Comparison of ENCODE assay signal across 11 mouse cellular contexts in the genomic region with DNA sequence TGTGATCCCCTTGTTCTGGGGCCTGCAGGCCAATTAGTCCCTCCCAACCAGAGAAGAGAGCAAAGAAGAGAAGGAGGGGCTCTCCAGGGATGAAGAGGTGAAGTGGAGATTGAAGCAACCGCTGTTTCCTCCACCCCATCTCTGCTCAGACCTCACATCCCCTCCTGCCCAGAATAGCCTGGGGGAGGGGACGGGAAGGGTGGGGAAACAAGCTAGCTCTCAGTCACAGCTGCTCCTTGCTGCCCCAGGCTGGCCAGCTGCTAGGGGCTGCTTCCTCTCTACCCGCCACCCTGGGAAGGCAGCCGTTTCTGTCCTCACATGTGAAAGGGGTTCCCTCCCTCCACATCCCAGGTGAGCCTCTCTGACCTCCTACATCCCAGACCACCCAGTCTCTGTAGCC.
DNase-seq lines count a peak whose midpoint lies in the region; ATAC-seq and TF ChIP-seq lines count a peak whose summit lies in the region.
"Had no signal": no experiment of that assay in that cellular context is flagged by ENCODE, and none has a peak within 500 bp of the region (broad histone marks: within the 10 kb centered on the region; RNA-seq: fewer than 3 reads in every experiment).

No protein-coding gene starts in this region.

- 24% methylated on average over 4 of the region's 4 CpGs for WGBS in lung, embryonic 14.5 days
- 8% methylated on average over 4 of the region's 4 CpGs for whole genome bisulfite sequencing in limb, embryonic 12.5 days
- 0% methylated on average over 4 of the region's 4 CpGs for WGBS in thymus, adult 2 months

- no peak for TF ChIP-seq POLR2A in thymus, adult 2 months (IDR thresholded peaks at IDR 0.05; ENCODE audit: control insufficient read depth, extremely low read depth, insufficient read depth, low read length, poor library complexity)

- no peaks in the 10 kb centered on the region for H3K27me3 ChIP-seq in lung, embryonic 14.5 days (ENCODE audit: insufficient read depth, low read length)
- H3K27me3 ChIP-seq in limb, embryonic 12.5 days: peaks cover 9% of the 10 kb centered on the region; the same call in 1 of the 2 replicates
- H3K27me3 ChIP-seq in thymus, adult 2 months (ENCODE audit: control insufficient read depth, insufficient read depth, low read length): no peaks in the 10 kb centered on the region
- H3K27me3 ChIP-seq: Patski had no signal

- H3K36me3 ChIP-seq in lung, embryonic 14.5 days (ENCODE audit: insufficient read depth): no peaks in the 10 kb centered on the region
- no peaks in the 10 kb centered on the region for H3K36me3 ChIP-seq in limb, embryonic 12.5 days
- no peaks in the 10 kb centered on the region for H3K36me3 ChIP-seq in thymus, adult 2 months (ENCODE audit: control insufficient read depth, insufficient read depth, low read length)

- no peak overlapping the region for H3K27ac ChIP-seq in lung, embryonic 14.5 days (ENCODE audit: low read depth)
- H3K27ac ChIP-seq in limb, embryonic 12.5 days: 0 out of 2 replicates have a peak overlapping the region, but pooled peaks have one; percentile 35
- peak overlapping the region; percentile 66; the same call in 1 of the 2 replicates for H3K27ac ChIP-seq in thymus, adult 2 months (ENCODE audit: control insufficient read depth, insufficient read depth, low read length)

- 0 out of 2 replicates have a peak, but pooled peaks have one; percentile 11 for ATAC-seq in lung, embryonic 14.5 days (ENCODE audit: insufficient read depth)
- 0 out of 2 replicates have a peak, but pooled peaks have one; percentile 33 for ATAC-seq in limb, embryonic 12.5 days (ENCODE audit: insufficient number of reproducible peaks, insufficient read depth, low FRiP score, low TSS enrichment, low read depth)
- no peak for ATAC-seq in megakaryocyte-erythroid progenitor cell, adult 5-6 weeks (replicated peaks; ENCODE audit: low FRiP score, low TSS enrichment, poor library complexity, severe bottlenecking)
- ATAC-seq: Patski had no signal

- DNase-seq in lung, embryonic 14.5 days: no peak
- DNase-seq in lung, adult 18-20 months: no peak
- peak; percentile 16 for DNase-seq in embryo, embryonic 10 days (ENCODE audit: low spot score)
- peak; percentile 58 for DNase-seq in thymus, adult 2 months
- DNase-seq in cerebellum, adult 11 months: no peak
- DNase-seq: cerebellum, adult 8-10 months; kidney, postnatal 14 days; lung, postnatal 36 days had no signal

- H3K9ac ChIP-seq in lung, embryonic 14.5 days: no peak overlapping the region
- H3K9ac ChIP-seq in limb, embryonic 12.5 days (replicated peaks): no peak overlapping the region

- TF ChIP-seq CTCF in lung, embryonic 14.5 days (IDR thresholded peaks at IDR 0.05; ENCODE audit: low read depth): no peak
- no peak for TF ChIP-seq CTCF in thymus, adult 2 months (IDR thresholded peaks at IDR 0.05; ENCODE audit: borderline replicate concordance, control insufficient read depth, extremely low read depth, insufficient read depth, low read length, poor library complexity)

- no peak overlapping the region for H3K4me2 ChIP-seq in lung, embryonic 14.5 days
- peak overlapping the region; percentile 8; the same call in 1 of the 2 replicates for H3K4me2 ChIP-seq in limb, embryonic 12.5 days

- no peak overlapping the region for H3K4me3 ChIP-seq in lung, embryonic 14.5 days (ENCODE audit: low read depth, low read length)
- H3K4me3 ChIP-seq in limb, embryonic 12.5 days (replicated peaks): no peak overlapping the region
- H3K4me3 ChIP-seq in thymus, adult 2 months (ENCODE audit: control insufficient read depth, insufficient read depth, low read length): no peak overlapping the region

- H3K4me1 ChIP-seq in lung, embryonic 14.5 days (ENCODE audit: insufficient read depth): no peaks in the 10 kb centered on the region
- H3K4me1 ChIP-seq in limb, embryonic 12.5 days (replicated peaks): peaks cover 13% of the 10 kb centered on the region
- peaks cover 43% of the 10 kb centered on the region for H3K4me1 ChIP-seq in thymus, adult 2 months (replicated peaks; ENCODE audit: control insufficient read depth, insufficient read depth, low read length)

- H3K9me3 ChIP-seq in lung, embryonic 14.5 days (ENCODE audit: low read depth, low read length): no peaks in the 10 kb centered on the region
- H3K9me3 ChIP-seq in limb, embryonic 12.5 days: no peaks in the 10 kb centered on the region

Comparison
In these comparisons a context has a peak if more than half of its experiments do, and no peak if none do; other contexts are left out.
1. DNase-seq: peak in embryo, embryonic 10 days (single experiment) and thymus, adult 2 months (single experiment); none in lung, embryonic 14.5 days (single experiment), lung, adult 18-20 months (0 of 2) and cerebellum, adult 11 months (single experiment).